Mouse (Mus musculus) midbrain, embryonic 16.5 days (tissue): ENCODE data around the gene Add3. TPM values are rescaled to one million over a fixed set of nuclear protein-coding genes. Genes with fewer than 3 reads are reported as not detected.

Experiments used
- ATAC-seq: fragments of 200-750 bp; cut with Nextera tagmentation; 2 replicates; pipeline ENCODE4 v1.8.0; 2017; ENCODE audit warnings: moderate TSS enrichment
- H3K27ac ChIP-seq: fragments of 300-500 bp; sonication (generic); 2 replicates; pipeline ENCODE4 v1.5.1; 2014; ENCODE audit warnings: mild to moderate bottlenecking, low read length, mixed read lengths
- H3K27me3 ChIP-seq: fragments of 300-500 bp; sonication (generic); 2 replicates; pipeline ENCODE4 v1.6.1; 2014; ENCODE audit warnings: low read depth, low read length, mixed read lengths; ENCODE audit not compliant: control insufficient read depth, insufficient read depth
- H3K36me3 ChIP-seq: fragments of 300-500 bp; sonication (generic); 2 replicates; pipeline ENCODE4 v1.6.1; 2014; ENCODE audit warnings: mild to moderate bottlenecking, low read length, moderate library complexity, mixed read lengths; ENCODE audit not compliant: control insufficient read depth, insufficient read depth
- H3K4me1 ChIP-seq: fragments of 300-500 bp; sonication (generic); 2 replicates; pipeline ENCODE4 v1.6.1; 2014; ENCODE audit warnings: mild to moderate bottlenecking, low read length, mixed read lengths; ENCODE audit not compliant: control insufficient read depth, insufficient read depth
- H3K4me2 ChIP-seq: fragments of 300-500 bp; sonication (generic); 2 replicates; pipeline ENCODE4 v1.6.1; 2014; ENCODE audit warnings: mild to moderate bottlenecking, low read length, mixed read lengths
- H3K4me3 ChIP-seq: fragments of 300-500 bp; sonication (generic); 2 replicates; pipeline ENCODE4 v1.5.1; 2014; ENCODE audit warnings: low read depth, mild to moderate bottlenecking, low read length, moderate library complexity, mixed read lengths
- H3K9ac ChIP-seq: fragments of 300-500 bp; sonication (generic); 2 replicates; pipeline ENCODE4 v1.6.1; 2014; ENCODE audit warnings: low read depth, low read length, mixed read lengths
- H3K9me3 ChIP-seq: fragments of 300-500 bp; sonication (generic); replicated peaks from 2 replicates; pipeline ENCODE4 v1.6.1; 2014; ENCODE audit warnings: mild to moderate bottlenecking, low read length, mixed read lengths; ENCODE audit not compliant: control insufficient read depth, poor library complexity, severe bottlenecking
- WGBS: fragments of 180-500 bp; shearing (Covaris S2); extraction: QIAGEN DNeasy Blood & Tissue Kit; methylation state at CpG from one replicate; pipeline ENCODE4 v1.1.7; 2014; 5-methylcytosine and 5-hydroxymethylcytosine counted together
- polyA plus RNA-seq: library from polyadenylated mRNA; unstranded; fragments of >200 nt; fragmentation: Nextera tagmentation; extraction: Ambion mirVana; gene quantifications from 2 replicates; pipeline ENCODE4 v1.2.1, GENCODE M21; 2015

The Add3 gene
- polyA plus RNA-seq, 1 experiment from 2014 or later = 35.7 TPM

GRCm38 (mm10) chr19:53107361-53108247, 32.6 kb upstream of the Add3 start:
- H3K27me3 ChIP-seq = no peaks in the 10 kb centered on the region
- no peak overlapping the region for H3K4me3 ChIP-seq
- no peak for ATAC-seq
- H3K4me2 ChIP-seq = no peak overlapping the region
- 86% methylated on average over 18 of the region's 18 CpGs for WGBS
- no peaks in the 10 kb centered on the region for H3K4me1 ChIP-seq
- H3K36me3 ChIP-seq = no peaks in the 10 kb centered on the region
- no peak overlapping the region for H3K9ac ChIP-seq
- no peak overlapping the region for H3K27ac ChIP-seq
- H3K9me3 ChIP-seq = no peaks in the 10 kb centered on the region

GRCm38 (mm10) chr19:53111996-53112590, 28.1 kb upstream of the Add3 start:
- WGBS = 60% methylated on average over 7 of the region's 7 CpGs
- Histone ChIP-seq H3K27me3 (no peaks in the 10 kb centered on the region), H3K4me3 (no peak overlapping the region), H3K36me3 (no peaks in the 10 kb centered on the region), H3K9ac (no peak overlapping the region), H3K9me3 (no peaks in the 10 kb centered on the region), H3K27ac (no peak overlapping the region), H3K4me1 (no peaks in the 10 kb centered on the region), H3K4me2 (no peak overlapping the region)
- ATAC-seq = no peak

GRCm38 (mm10) chr19:53119255-53119795, 20.9 kb upstream of the Add3 start:
- ATAC-seq = no peak
- peaks cover 4% of the 10 kb centered on the region; the same call in 1 of the 2 replicates for H3K9me3 ChIP-seq
- H3K36me3 ChIP-seq = no peaks in the 10 kb centered on the region
- no peaks in the 10 kb centered on the region for H3K27me3 ChIP-seq
- H3K9ac ChIP-seq = no peak overlapping the region
- H3K4me2 ChIP-seq = no peak overlapping the region
- WGBS = 87% methylated on average over 8 of the region's 8 CpGs
- no peaks in the 10 kb centered on the region for H3K4me1 ChIP-seq
- no peak overlapping the region for H3K4me3 ChIP-seq
- H3K27ac ChIP-seq = no peak overlapping the region

GRCm38 (mm10) chr19:53120483-53120882, 19.8 kb upstream of the Add3 start:
- H3K4me3 ChIP-seq = no peak overlapping the region
- H3K27ac ChIP-seq = no peak overlapping the region
- peaks cover 4% of the 10 kb centered on the region; the same call in 1 of the 2 replicates for H3K9me3 ChIP-seq
- H3K4me2 ChIP-seq = no peak overlapping the region
- H3K9ac ChIP-seq = no peak overlapping the region
- WGBS = 77% methylated on average over 3 of the region's 3 CpGs
- H3K27me3 ChIP-seq = no peaks in the 10 kb centered on the region
- no peak for ATAC-seq
- H3K36me3 ChIP-seq = no peaks in the 10 kb centered on the region
- no peaks in the 10 kb centered on the region for H3K4me1 ChIP-seq

GRCm38 (mm10) chr19:53122641-53123241, 17.5 kb upstream of the Add3 start:
- H3K4me2 ChIP-seq = no peak overlapping the region
- no peaks in the 10 kb centered on the region for H3K9me3 ChIP-seq
- H3K36me3 ChIP-seq = no peaks in the 10 kb centered on the region
- no peaks in the 10 kb centered on the region for H3K4me1 ChIP-seq
- no peak overlapping the region for H3K4me3 ChIP-seq
- H3K9ac ChIP-seq = no peak overlapping the region
- WGBS = 86% methylated on average over 6 of the region's 6 CpGs
- ATAC-seq = no peak
- H3K27me3 ChIP-seq = no peaks in the 10 kb centered on the region
- H3K27ac ChIP-seq = no peak overlapping the region

GRCm38 (mm10) chr19:53123301-53123700, 16.9 kb upstream of the Add3 start:
- H3K36me3 ChIP-seq = no peaks in the 10 kb centered on the region
- H3K27me3 ChIP-seq = no peaks in the 10 kb centered on the region
- no peak overlapping the region for H3K9ac ChIP-seq
- no peak overlapping the region for H3K27ac ChIP-seq
- WGBS = 67% methylated on average over 5 of the region's 5 CpGs
- H3K9me3 ChIP-seq = no peaks in the 10 kb centered on the region
- H3K4me2 ChIP-seq = no peak overlapping the region
- no peak for ATAC-seq
- no peaks in the 10 kb centered on the region for H3K4me1 ChIP-seq
- no peak overlapping the region for H3K4me3 ChIP-seq

GRCm38 (mm10) chr19:53125679-53126078, 14.6 kb upstream of the Add3 start:
- H3K27me3 ChIP-seq = no peaks in the 10 kb centered on the region
- no peaks in the 10 kb centered on the region for H3K4me1 ChIP-seq
- H3K4me2 ChIP-seq = no peak overlapping the region
- H3K9me3 ChIP-seq = no peaks in the 10 kb centered on the region
- no peak overlapping the region for H3K9ac ChIP-seq
- H3K36me3 ChIP-seq = no peaks in the 10 kb centered on the region
- H3K27ac ChIP-seq = no peak overlapping the region
- no peak overlapping the region for H3K4me3 ChIP-seq
- WGBS = 87% methylated on average over 2 of the region's 2 CpGs
- no peak for ATAC-seq

GRCm38 (mm10) chr19:53126546-53126945, 13.7 kb upstream of the Add3 start:
- no peak overlapping the region for H3K4me3 ChIP-seq
- H3K27ac ChIP-seq = no peak overlapping the region
- no peak for ATAC-seq
- WGBS = 72% methylated on average over 4 of the region's 4 CpGs
- H3K36me3 ChIP-seq = no peaks in the 10 kb centered on the region
- no peaks in the 10 kb centered on the region for H3K4me1 ChIP-seq
- no peaks in the 10 kb centered on the region for H3K9me3 ChIP-seq
- no peak overlapping the region for H3K9ac ChIP-seq
- H3K27me3 ChIP-seq = no peaks in the 10 kb centered on the region
- no peak overlapping the region for H3K4me2 ChIP-seq
